Mouse (Mus musculus): ENCODE results near the gene Hcn2. TPM values are rescaled to one million over a fixed set of nuclear protein-coding genes. Genes with fewer than 3 reads are reported as not detected.

Hcn2 gene
- polyA plus RNA-seq, 1 experiment from 2014 or later: 0.89 TPM

DNA sequence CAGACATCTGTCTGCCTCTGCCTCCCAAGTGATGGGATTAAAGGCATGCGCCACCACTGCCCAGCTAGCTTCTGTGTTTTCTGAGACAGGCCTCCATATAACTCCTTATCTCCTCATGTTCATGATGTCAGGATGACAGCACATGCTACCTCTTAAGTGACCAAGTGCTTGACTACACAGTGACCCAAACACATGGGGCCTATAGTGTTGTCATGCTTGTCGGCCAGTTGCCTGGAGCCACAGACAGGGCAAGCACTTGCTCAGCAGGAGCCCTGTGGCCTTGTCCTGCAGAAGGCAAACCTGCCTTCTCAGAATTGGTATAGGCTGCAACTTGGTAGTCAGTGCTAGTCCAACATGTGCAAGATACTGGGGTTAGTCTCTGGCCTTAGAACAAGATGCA is 30.2 kb upstream of the Hcn2 start:
- Histone ChIP-seq H3K4me3 (ENCODE audit: low read depth, low read length) (no peak overlapping the region), H3K36me3 (ENCODE audit: control insufficient read depth, insufficient read depth, low read length) (peaks cover 29% of the 10 kb centered on the region), H3K27me3 (ENCODE audit: control insufficient read depth, insufficient read depth, low read depth, low read length) (no peaks in the 10 kb centered on the region), H3K4me2 (ENCODE audit: low read length) (no peak overlapping the region), H3K9ac (ENCODE audit: low read depth, low read length) (no peak overlapping the region), H3K9me3 (replicated peaks; ENCODE audit: control insufficient read depth, low read length, poor library complexity, severe bottlenecking) (no peaks in the 10 kb centered on the region), H3K27ac (ENCODE audit: low read length) (no peak overlapping the region), H3K4me1 (ENCODE audit: control insufficient read depth, insufficient read depth, low read length) (peaks cover 14% of the 10 kb centered on the region)
- no peak for ATAC-seq
- 92% methylated on average over 2 of the region's 2 CpGs for WGBS

GRCm38 (mm10) chr10:79686691-79687090 is 29.7 kb upstream of the Hcn2 start:
- Histone ChIP-seq H3K36me3 (ENCODE audit: control insufficient read depth, insufficient read depth, low read length) (peaks cover 29% of the 10 kb centered on the region), H3K9ac (ENCODE audit: low read depth, low read length) (no peak overlapping the region), H3K4me1 (ENCODE audit: control insufficient read depth, insufficient read depth, low read length) (peaks cover 14% of the 10 kb centered on the region), H3K4me2 (ENCODE audit: low read length) (no peak overlapping the region), H3K9me3 (replicated peaks; ENCODE audit: control insufficient read depth, low read length, poor library complexity, severe bottlenecking) (no peaks in the 10 kb centered on the region), H3K27ac (ENCODE audit: low read length) (no peak overlapping the region), H3K4me3 (ENCODE audit: low read depth, low read length) (no peak overlapping the region), H3K27me3 (ENCODE audit: control insufficient read depth, insufficient read depth, low read depth, low read length) (no peaks in the 10 kb centered on the region)
- no peak for ATAC-seq
- 94% methylated on average over 1 of the region's 1 CpGs for WGBS

DNA sequence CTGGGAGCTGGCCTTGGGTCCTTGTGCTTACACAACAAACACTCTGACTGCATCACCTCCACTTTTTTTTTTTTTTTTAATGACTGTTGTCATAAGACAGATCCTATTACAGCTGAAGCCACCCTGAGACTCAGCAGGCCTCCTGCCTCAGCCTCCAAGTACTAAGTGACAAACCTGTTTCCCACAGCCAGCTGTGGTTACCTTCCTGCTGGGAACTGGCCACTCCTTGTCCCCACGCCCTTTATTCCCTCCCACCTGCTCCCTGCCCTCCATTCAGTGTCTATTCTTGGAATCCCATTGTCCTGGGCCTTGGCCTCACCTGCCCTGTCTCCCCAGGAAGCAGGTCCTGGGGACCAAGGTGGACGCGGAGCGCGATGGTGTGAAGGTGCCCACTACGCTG is 28.9 kb upstream of the Hcn2 start:
- Histone ChIP-seq H3K4me1 (ENCODE audit: control insufficient read depth, insufficient read depth, low read length) (peaks cover 14% of the 10 kb centered on the region), H3K27me3 (ENCODE audit: control insufficient read depth, insufficient read depth, low read depth, low read length) (no peaks in the 10 kb centered on the region), H3K9ac (ENCODE audit: low read depth, low read length) (no peak overlapping the region), H3K9me3 (replicated peaks; ENCODE audit: control insufficient read depth, low read length, poor library complexity, severe bottlenecking) (no peaks in the 10 kb centered on the region), H3K27ac (ENCODE audit: low read length) (no peak overlapping the region), H3K4me2 (ENCODE audit: low read length) (no peak overlapping the region), H3K4me3 (ENCODE audit: low read depth, low read length) (no peak overlapping the region), H3K36me3 (ENCODE audit: control insufficient read depth, insufficient read depth, low read length) (peaks cover 29% of the 10 kb centered on the region)
- no peak for ATAC-seq
- WGBS: 97% methylated on average over 6 of the region's 6 CpGs

- no peak for ATAC-seq
- Histone ChIP-seq H3K4me3 (ENCODE audit: low read depth, low read length) (no peak within 1 kb of the TSS), H3K9ac (ENCODE audit: low read depth, low read length) (no peak within 1 kb of the TSS), H3K27ac (ENCODE audit: low read length) (no peak within 1 kb of the TSS), H3K4me1 (ENCODE audit: control insufficient read depth, insufficient read depth, low read length) (peaks cover 5% of the 10 kb centered on the region), H3K4me2 (ENCODE audit: low read length) (no peak within 1 kb of the TSS), H3K9me3 (replicated peaks; ENCODE audit: control insufficient read depth, low read length, poor library complexity, severe bottlenecking) (no peaks in the 10 kb centered on the region), H3K27me3 (ENCODE audit: control insufficient read depth, insufficient read depth, low read depth, low read length) (no peaks in the 10 kb centered on the region), H3K36me3 (ENCODE audit: control insufficient read depth, insufficient read depth, low read length) (peaks cover 29% of the 10 kb centered on the region)
- 81% methylated on average over 4 of the region's 4 CpGs for WGBS
Measured at GRCm38 (mm10) chr10:79688720-79689119, 27.7 kb upstream of the Hcn2 start, which contains the start of gene Gzmm. Gene Gzmm (plus strand): TSS chr10:79689020.

- Histone ChIP-seq H3K9me3 (replicated peaks; ENCODE audit: control insufficient read depth, low read length, poor library complexity, severe bottlenecking) (no peaks in the 10 kb centered on the region), H3K4me3 (ENCODE audit: low read depth, low read length) (no peak overlapping the region), H3K27me3 (ENCODE audit: control insufficient read depth, insufficient read depth, low read depth, low read length) (no peaks in the 10 kb centered on the region), H3K36me3 (ENCODE audit: control insufficient read depth, insufficient read depth, low read length) (peaks cover 28% of the 10 kb centered on the region), H3K4me1 (ENCODE audit: control insufficient read depth, insufficient read depth, low read length) (peaks cover under 1% of the 10 kb centered on the region; the same call in 1 of the 2 replicates), H3K27ac (ENCODE audit: low read length) (no peak overlapping the region), H3K9ac (ENCODE audit: low read depth, low read length) (no peak overlapping the region), H3K4me2 (ENCODE audit: low read length) (no peak overlapping the region)
- ATAC-seq: no peak
- WGBS: 92% methylated on average over 3 of the region's 3 CpGs
Measured at GRCm38 (mm10) chr10:79689178-79689577, 27.3 kb upstream of the Hcn2 start.

GRCm38 (mm10) chr10:79691986-79692548 is 24.4 kb upstream of the Hcn2 start:
- Histone ChIP-seq H3K36me3 (ENCODE audit: control insufficient read depth, insufficient read depth, low read length) (peaks cover 16% of the 10 kb centered on the region), H3K9me3 (replicated peaks; ENCODE audit: control insufficient read depth, low read length, poor library complexity, severe bottlenecking) (no peaks in the 10 kb centered on the region), H3K27me3 (ENCODE audit: control insufficient read depth, insufficient read depth, low read depth, low read length) (no peaks in the 10 kb centered on the region), H3K4me2 (ENCODE audit: low read length) (no peak overlapping the region), H3K4me3 (ENCODE audit: low read depth, low read length) (no peak overlapping the region), H3K4me1 (ENCODE audit: control insufficient read depth, insufficient read depth, low read length) (no peaks in the 10 kb centered on the region), H3K9ac (ENCODE audit: low read depth, low read length) (no peak overlapping the region), H3K27ac (ENCODE audit: low read length) (no peak overlapping the region)
- no peak for ATAC-seq
- 100% methylated on average over 2 of the region's 2 CpGs for WGBS

DNA sequence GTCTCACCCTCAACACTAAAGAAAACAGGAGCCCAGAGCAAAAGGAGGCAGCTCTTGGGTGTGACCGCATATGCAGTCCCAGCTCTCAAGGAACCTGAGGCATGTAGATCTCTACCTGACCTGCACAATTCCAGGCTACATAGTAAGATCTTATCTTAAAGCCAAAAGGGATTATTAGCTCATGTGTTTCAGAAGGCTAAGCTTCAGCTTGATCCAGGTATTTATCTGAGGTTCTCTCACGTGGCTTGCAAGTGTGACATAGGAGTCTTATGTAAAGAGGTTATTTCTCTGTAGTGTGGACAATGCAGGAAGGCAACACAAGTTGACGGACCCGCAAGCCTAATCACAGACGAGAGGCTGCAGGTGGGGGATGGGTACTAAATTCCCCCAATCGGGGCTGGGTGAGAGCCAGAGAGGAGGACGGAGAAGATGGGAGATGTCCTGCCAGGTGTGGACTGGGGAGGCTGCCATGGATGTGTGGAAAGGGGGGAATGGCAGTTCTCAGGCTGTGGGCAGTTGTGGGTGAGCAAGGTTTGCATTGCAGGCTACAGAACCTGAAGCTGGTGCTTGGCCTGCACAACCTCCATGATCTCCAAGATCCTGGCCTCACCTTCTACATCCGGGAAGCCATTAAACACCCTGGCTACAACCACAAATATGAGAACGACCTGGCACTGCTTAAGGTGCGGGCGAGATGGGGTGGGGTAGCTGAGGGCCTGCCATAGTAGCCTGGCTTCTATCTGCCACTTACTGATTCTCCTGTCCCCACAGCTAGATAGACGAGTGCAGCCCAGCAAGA is 22.7 kb upstream of the Hcn2 start:
- Histone ChIP-seq H3K4me1 (ENCODE audit: control insufficient read depth, insufficient read depth, low read length) (no peaks in the 10 kb centered on the region), H3K36me3 (ENCODE audit: control insufficient read depth, insufficient read depth, low read length) (peaks cover 3% of the 10 kb centered on the region), H3K4me2 (ENCODE audit: low read length) (no peak overlapping the region), H3K9me3 (replicated peaks; ENCODE audit: control insufficient read depth, low read length, poor library complexity, severe bottlenecking) (no peaks in the 10 kb centered on the region), H3K9ac (ENCODE audit: low read depth, low read length) (no peak overlapping the region), H3K27ac (ENCODE audit: low read length) (no peak overlapping the region), H3K4me3 (ENCODE audit: low read depth, low read length) (no peak overlapping the region), H3K27me3 (ENCODE audit: control insufficient read depth, insufficient read depth, low read depth, low read length) (no peaks in the 10 kb centered on the region)
- ATAC-seq: no peak
- whole genome bisulfite sequencing: 73% methylated on average over 12 of the region's 12 CpGs

DNA sequence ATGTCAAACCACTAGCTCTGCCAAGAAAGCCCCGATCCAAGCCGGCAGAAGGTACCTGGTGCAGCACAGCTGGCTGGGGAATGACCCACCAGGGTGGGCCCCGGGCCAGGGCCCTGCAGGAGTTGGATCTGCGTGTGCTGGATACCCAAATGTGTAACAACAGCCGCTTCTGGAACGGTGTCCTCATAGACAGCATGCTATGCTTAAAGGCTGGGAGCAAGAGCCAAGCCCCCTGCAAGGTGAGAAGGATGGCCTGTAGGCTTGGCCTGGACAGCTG is 22.1 kb upstream of the Hcn2 start:
- no peaks in the 10 kb centered on the region for H3K27me3 ChIP-seq (ENCODE audit: control insufficient read depth, insufficient read depth, low read depth, low read length)
- H3K36me3 ChIP-seq (ENCODE audit: control insufficient read depth, insufficient read depth, low read length): no peaks in the 10 kb centered on the region
- no peak overlapping the region for H3K4me3 ChIP-seq (ENCODE audit: low read depth, low read length)
- H3K9ac ChIP-seq (ENCODE audit: low read depth, low read length): no peak overlapping the region
- no peak for ATAC-seq
- no peak overlapping the region for H3K27ac ChIP-seq (ENCODE audit: low read length)
- no peak overlapping the region for H3K4me2 ChIP-seq (ENCODE audit: low read length)
- WGBS: 84% methylated on average over 6 of the region's 6 CpGs
- H3K4me1 ChIP-seq (ENCODE audit: control insufficient read depth, insufficient read depth, low read length): no peaks in the 10 kb centered on the region
- H3K9me3 ChIP-seq (replicated peaks; ENCODE audit: control insufficient read depth, low read length, poor library complexity, severe bottlenecking): no peaks in the 10 kb centered on the region

DNA sequence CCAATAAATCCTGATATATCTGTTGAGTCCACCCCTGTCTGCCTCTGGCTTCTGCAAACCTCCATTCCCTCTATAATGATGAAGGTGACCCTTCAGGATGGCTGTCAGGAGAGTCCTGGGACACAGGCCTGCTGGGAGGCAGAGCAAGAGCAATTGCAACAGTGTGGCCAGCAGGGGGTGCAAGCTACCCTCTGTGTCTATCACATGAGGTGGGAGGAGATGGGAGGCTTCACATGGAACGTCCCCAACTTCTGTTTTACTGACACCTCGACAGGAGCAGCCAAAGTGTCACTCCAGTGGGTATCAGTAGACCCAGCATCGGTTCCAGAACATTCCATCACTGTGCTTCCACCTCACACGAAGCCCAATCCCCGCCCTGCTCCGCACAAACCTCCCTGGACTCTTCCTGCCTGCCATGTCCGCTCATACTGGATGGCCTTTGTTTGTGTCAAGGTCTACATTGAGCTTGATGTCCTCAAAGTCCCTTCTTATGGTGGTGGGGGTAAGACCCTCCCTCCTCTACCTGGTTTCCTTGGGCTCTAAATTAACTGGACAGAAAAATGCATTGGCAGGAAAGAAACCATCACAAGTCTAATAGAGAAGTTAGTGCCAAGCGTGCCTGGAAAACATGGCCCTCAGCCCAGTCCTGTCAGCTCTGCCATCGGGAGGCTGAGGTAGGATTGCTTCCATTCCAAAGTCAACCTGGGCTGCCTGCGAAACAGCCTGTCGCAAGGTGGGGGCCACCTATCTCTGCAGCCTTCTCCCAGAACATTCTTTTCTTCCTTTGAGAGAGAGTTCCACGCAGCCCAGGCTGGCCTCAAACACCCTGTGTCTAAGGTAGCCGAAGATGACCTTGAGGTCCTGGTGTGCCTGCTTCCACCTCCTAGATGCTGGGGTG is 21.0 kb upstream of the Hcn2 start:
- ATAC-seq: no peak
- 65% methylated on average over 13 of the region's 13 CpGs for WGBS
- Histone ChIP-seq H3K9me3 (replicated peaks; ENCODE audit: control insufficient read depth, low read length, poor library complexity, severe bottlenecking) (no peaks in the 10 kb centered on the region), H3K9ac (ENCODE audit: low read depth, low read length) (no peak overlapping the region), H3K27ac (ENCODE audit: low read length) (no peak overlapping the region), H3K4me2 (ENCODE audit: low read length) (no peak overlapping the region), H3K4me1 (ENCODE audit: control insufficient read depth, insufficient read depth, low read length) (no peaks in the 10 kb centered on the region), H3K4me3 (ENCODE audit: low read depth, low read length) (no peak overlapping the region), H3K27me3 (ENCODE audit: control insufficient read depth, insufficient read depth, low read depth, low read length) (no peaks in the 10 kb centered on the region), H3K36me3 (ENCODE audit: control insufficient read depth, insufficient read depth, low read length) (no peaks in the 10 kb centered on the region)
